Mouse (Mus musculus) midbrain, embryonic 15.5 days (tissue): ENCODE data around the gene Kcnab3. TPM values are rescaled to one million over a fixed set of nuclear protein-coding genes. Genes with fewer than 3 reads are reported as not detected.

ENCODE experiments used
- ATAC-seq: fragments of 200-750 bp; cut with Nextera tagmentation; replicated peaks from 2 replicates; pipeline ENCODE4 v1.8.0; 2017; ENCODE audit warnings: moderate TSS enrichment
- H3K27ac ChIP-seq: fragments of 300-500 bp; sonication (generic); 2 replicates; pipeline ENCODE4 v1.5.1; 2015; ENCODE audit warnings: mild to moderate bottlenecking, inconsistent platforms
- H3K27me3 ChIP-seq: fragments of 300-500 bp; sonication (generic); replicated peaks from 2 replicates; pipeline ENCODE4 v1.6.1; 2015; ENCODE audit warnings: inconsistent platforms
- H3K36me3 ChIP-seq: fragments of 300-500 bp; sonication (generic); replicated peaks from 2 replicates; pipeline ENCODE4 v1.6.1; 2015; ENCODE audit warnings: inconsistent platforms
- H3K4me1 ChIP-seq: fragments of 300-500 bp; sonication (generic); 2 replicates; pipeline ENCODE4 v1.6.1; 2015; ENCODE audit warnings: inconsistent platforms
- H3K4me2 ChIP-seq: fragments of 300-500 bp; sonication (generic); 2 replicates; pipeline ENCODE4 v1.6.1; 2015; ENCODE audit warnings: inconsistent platforms, mild to moderate bottlenecking, moderate library complexity
- H3K4me3 ChIP-seq: fragments of 300-500 bp; sonication (generic); 2 replicates; pipeline ENCODE4 v1.5.1; 2015; ENCODE audit warnings: mild to moderate bottlenecking, inconsistent platforms
- H3K9ac ChIP-seq: fragments of 300-500 bp; sonication (generic); 2 replicates; pipeline ENCODE4 v1.6.1; 2015; ENCODE audit warnings: mild to moderate bottlenecking, inconsistent platforms
- H3K9me3 ChIP-seq: fragments of 300-500 bp; sonication (generic); 2 replicates; pipeline ENCODE4 v1.6.1; 2016; ENCODE audit warnings: inconsistent platforms
- WGBS: fragments of 180-500 bp; shearing (Covaris S2); methylation state at CpG from one replicate; pipeline ENCODE4 v1.1.7; 2015; ENCODE audit warnings: mixed read lengths; 5-methylcytosine and 5-hydroxymethylcytosine counted together
- polyA plus RNA-seq: library from polyadenylated mRNA; unstranded; fragments of >200 nt; fragmentation: Nextera tagmentation; extraction: Ambion mirVana; gene quantifications from 2 replicates; pipeline ENCODE4 v1.2.1, GENCODE M21; 2015

Gene Kcnab3
- polyA plus RNA-seq, 1 experiment from 2014 or later = 4.1 TPM

GRCm38 (mm10) chr11:69322010-69322409 lies 4.0 kb upstream of the Kcnab3 start:
- H3K4me3 ChIP-seq = peak overlapping the region; percentile 54
- H3K27me3 ChIP-seq = no peaks in the 10 kb centered on the region
- H3K4me2 ChIP-seq = peak overlapping the region; percentile 57
- H3K9ac ChIP-seq = peak overlapping the region; percentile 56; the same call in 1 of the 2 replicates
- no peak overlapping the region for H3K27ac ChIP-seq
- H3K4me1 ChIP-seq = peaks cover 49% of the 10 kb centered on the region
- WGBS = 59% methylated on average over 6 of the region's 6 CpGs
- ATAC-seq = no peak
- H3K36me3 ChIP-seq = peaks cover 13% of the 10 kb centered on the region; the same call in 1 of the 2 replicates
- H3K9me3 ChIP-seq = no peaks in the 10 kb centered on the region

- Histone ChIP-seq H3K4me1 (peaks cover 54% of the 10 kb centered on the region), H3K4me3 (peak overlapping the region; percentile 54), H3K9me3 (no peaks in the 10 kb centered on the region), H3K4me2 (peak overlapping the region; percentile 57), H3K9ac (peak overlapping the region; percentile 56), H3K27me3 (no peaks in the 10 kb centered on the region), H3K36me3 (peaks cover 13% of the 10 kb centered on the region; the same call in 1 of the 2 replicates), H3K27ac (peak overlapping the region; percentile 85)
- ATAC-seq = no peak
- WGBS = 18% methylated on average over 18 of the region's 18 CpGs
These were observed 3.2 kb upstream of the Kcnab3 start for GRCm38 (mm10) chr11:69322693-69323471.

- H3K9ac ChIP-seq = peak within 1 kb of the TSS; percentile 66
- H3K4me3 ChIP-seq = peak within 1 kb of the TSS; percentile 54
- no peaks in the 10 kb centered on the region for H3K9me3 ChIP-seq
- H3K27ac ChIP-seq = peak within 1 kb of the TSS; percentile 85
- H3K27me3 ChIP-seq = no peaks in the 10 kb centered on the region
- peak; percentile 95 for ATAC-seq
- peaks cover 54% of the 10 kb centered on the region for H3K4me1 ChIP-seq
- 0% methylated on average over 30 of the region's 30 CpGs for WGBS
- peak within 1 kb of the TSS; percentile 84 for H3K4me2 ChIP-seq
- peaks cover 8% of the 10 kb centered on the region; the same call in 1 of the 2 replicates for H3K36me3 ChIP-seq
These were observed 2.4 kb upstream of the Kcnab3 start, which contains the start of the genes Cntrob and Trappc1 for GRCm38 (mm10) chr11:69323667-69324111. Cntrob (minus strand) TSS chr11:69323775. Trappc1 (plus strand) TSS chr11:69323980.

GRCm38 (mm10) chr11:69324749-69325148 lies 1.3 kb upstream of the Kcnab3 start:
- Histone ChIP-seq H3K27ac (no peak overlapping the region), H3K4me3 (peak overlapping the region; percentile 54), H3K9me3 (no peaks in the 10 kb centered on the region), H3K4me1 (peaks cover 54% of the 10 kb centered on the region), H3K9ac (peak overlapping the region; percentile 66), H3K4me2 (peak overlapping the region; percentile 84), H3K27me3 (no peaks in the 10 kb centered on the region), H3K36me3 (no peaks in the 10 kb centered on the region)
- 87% methylated on average over 6 of the region's 6 CpGs for WGBS
- no peak for ATAC-seq

GRCm38 (mm10) chr11:69326408-69327156 lies 524 bp downstream of the Kcnab3 start:
- Histone ChIP-seq H3K9me3 (no peaks in the 10 kb centered on the region), H3K4me3 (peak overlapping the region; percentile 51), H3K27me3 (no peaks in the 10 kb centered on the region), H3K4me1 (peaks cover 54% of the 10 kb centered on the region), H3K4me2 (peak overlapping the region; percentile 94), H3K9ac (peak overlapping the region; percentile 60), H3K27ac (no peak overlapping the region), H3K36me3 (no peaks in the 10 kb centered on the region)
- 1% methylated on average over 45 of the region's 45 CpGs for WGBS
- ATAC-seq = 0 out of 2 replicates have a peak, but pooled peaks have one; percentile 15

- Histone ChIP-seq H3K4me3 (peak overlapping the region; percentile 51; the same call in 1 of the 2 replicates), H3K27me3 (no peaks in the 10 kb centered on the region), H3K4me2 (peak overlapping the region; percentile 94), H3K36me3 (no peaks in the 10 kb centered on the region), H3K4me1 (peaks cover 51% of the 10 kb centered on the region), H3K9ac (no peak overlapping the region), H3K27ac (no peak overlapping the region), H3K9me3 (no peaks in the 10 kb centered on the region)
- no peak for ATAC-seq
- WGBS = 15% methylated on average over 9 of the region's 9 CpGs
These were observed 1.0 kb downstream of the Kcnab3 start for GRCm38 (mm10) chr11:69327157-69327442.

GRCm38 (mm10) chr11:69327648-69328047 lies 1.6 kb downstream of the Kcnab3 start:
- H3K9me3 ChIP-seq = no peaks in the 10 kb centered on the region
- H3K4me1 ChIP-seq = peaks cover 51% of the 10 kb centered on the region
- ATAC-seq = no peak
- no peak overlapping the region for H3K4me3 ChIP-seq
- H3K36me3 ChIP-seq = no peaks in the 10 kb centered on the region
- 58% methylated on average over 6 of the region's 6 CpGs for WGBS
- no peak overlapping the region for H3K27ac ChIP-seq
- H3K9ac ChIP-seq = no peak overlapping the region
- H3K27me3 ChIP-seq = no peaks in the 10 kb centered on the region
- no peak overlapping the region for H3K4me2 ChIP-seq

- Histone ChIP-seq H3K4me2 (no peak overlapping the region), H3K9ac (no peak overlapping the region), H3K27me3 (no peaks in the 10 kb centered on the region), H3K4me3 (no peak overlapping the region), H3K36me3 (no peaks in the 10 kb centered on the region), H3K27ac (no peak overlapping the region), H3K9me3 (no peaks in the 10 kb centered on the region), H3K4me1 (peaks cover 51% of the 10 kb centered on the region)
- WGBS = 93% methylated on average over 6 of the region's 6 CpGs
- ATAC-seq = no peak
These were observed 2.5 kb downstream of the Kcnab3 start for GRCm38 (mm10) chr11:69328517-69328916.

GRCm38 (mm10) chr11:69331152-69331551 lies 5.1 kb downstream of the Kcnab3 start:
- ATAC-seq = no peak
- Histone ChIP-seq H3K27me3 (no peaks in the 10 kb centered on the region; the same call in 1 of the 2 replicates), H3K36me3 (no peaks in the 10 kb centered on the region), H3K4me1 (peaks cover 31% of the 10 kb centered on the region), H3K4me2 (peak overlapping the region; percentile 63), H3K27ac (no peak overlapping the region), H3K4me3 (no peak overlapping the region), H3K9me3 (no peaks in the 10 kb centered on the region), H3K9ac (no peak overlapping the region)
- WGBS = 97% methylated on average over 6 of the region's 6 CpGs

GRCm38 (mm10) chr11:69331929-69332405 lies 5.9 kb downstream of the Kcnab3 start:
- H3K4me1 ChIP-seq = peaks cover 24% of the 10 kb centered on the region
- no peaks in the 10 kb centered on the region; the same call in 1 of the 2 replicates for H3K27me3 ChIP-seq
- no peaks in the 10 kb centered on the region for H3K9me3 ChIP-seq
- H3K4me3 ChIP-seq = peak overlapping the region; percentile 42
- peak overlapping the region; percentile 84 for H3K27ac ChIP-seq
- peak overlapping the region; percentile 55 for H3K9ac ChIP-seq
- WGBS = under 1% methylated on average over 24 of the region's 24 CpGs
- H3K36me3 ChIP-seq = no peaks in the 10 kb centered on the region
- peak overlapping the region; percentile 63 for H3K4me2 ChIP-seq
- peak; percentile 78 for ATAC-seq

GRCm38 (mm10) chr11:69332713-69333253 lies 6.7 kb downstream of the Kcnab3 start:
- H3K4me3 ChIP-seq = no peak overlapping the region
- peak overlapping the region; percentile 84 for H3K27ac ChIP-seq
- 0 out of 2 replicates have a peak, but pooled peaks cover 2% of the 10 kb centered on the region for H3K9me3 ChIP-seq
- no peak overlapping the region for H3K9ac ChIP-seq
- no peak for ATAC-seq
- 40% methylated on average over 8 of the region's 8 CpGs for WGBS
- no peaks in the 10 kb centered on the region; the same call in 1 of the 2 replicates for H3K27me3 ChIP-seq
- peak overlapping the region; percentile 63 for H3K4me2 ChIP-seq
- no peaks in the 10 kb centered on the region for H3K36me3 ChIP-seq
- peaks cover 18% of the 10 kb centered on the region for H3K4me1 ChIP-seq

- H3K9me3 ChIP-seq = 0 out of 2 replicates have a peak, but pooled peaks cover 2% of the 10 kb centered on the region
- H3K27me3 ChIP-seq = no peaks in the 10 kb centered on the region; the same call in 1 of the 2 replicates
- H3K4me1 ChIP-seq = peaks cover 18% of the 10 kb centered on the region
- no peak overlapping the region for H3K9ac ChIP-seq
- no peak overlapping the region for H3K27ac ChIP-seq
- H3K4me2 ChIP-seq = no peak overlapping the region
- ATAC-seq = no peak
- H3K4me3 ChIP-seq = no peak overlapping the region
- H3K36me3 ChIP-seq = no peaks in the 10 kb centered on the region
- WGBS = 68% methylated on average over 3 of the region's 3 CpGs
These were observed 7.9 kb downstream of the Kcnab3 start for GRCm38 (mm10) chr11:69333922-69334321.
